Mouse (Mus musculus) right cerebral cortex, postnatal 10 days (tissue): ENCODE measurements around the gene Asna1.

Source experiments
- DNase-seq, 2 experiments: peaks; one replicate each; pipeline ENCODE4 v3.0.0; 2021; ENCODE audit warnings: low spot score in 2 of 2

Gene Asna1

GRCm38 (mm10) chr8:85025098-85025932 is at the start of gene Asna1:
Gene Asna1 (minus strand): TSS chr8:85025281.
- DNase-seq = peak; percentile 90 to 95

- DNase-seq = no peak
Measured at GRCm38 (mm10) chr8:85074617-85075016, 49.5 kb upstream of the Asna1 start.

GRCm38 (mm10) chr8:85074167-85074566 is 49.1 kb upstream of the Asna1 start:
- DNase-seq = peak in 1 of 2 experiments; percentile 39

GRCm38 (mm10) chr8:85073041-85073612 is 48.0 kb upstream of the Asna1 start:
- DNase-seq = peak in 1 of 2 experiments; percentile 38

GRCm38 (mm10) chr8:85072364-85072929 is 47.4 kb upstream of the Asna1 start:
- peak in 1 of 2 experiments; percentile 60 for DNase-seq

- DNase-seq = peak; percentile 96
Measured at GRCm38 (mm10) chr8:85071514-85072281, 46.6 kb upstream of the Asna1 start, which contains the start of gene Dhps. Gene Dhps (plus strand): TSS chr8:85071757.

- no peak for DNase-seq
Measured at GRCm38 (mm10) chr8:85071041-85071440, 46.0 kb upstream of the Asna1 start.

- DNase-seq = no peak
Measured at GRCm38 (mm10) chr8:85067982-85068381, 42.9 kb upstream of the Asna1 start, which contains the start of gene Gm5741. Gene Gm5741 (minus strand): TSS chr8:85067982.

- DNase-seq = no peak
Measured at GRCm38 (mm10) chr8:85067155-85067554, 42.1 kb upstream of the Asna1 start.

GRCm38 (mm10) chr8:85065213-85065612 is 40.1 kb upstream of the Asna1 start:
- DNase-seq = no peak

- no peak for DNase-seq
Measured at GRCm38 (mm10) chr8:85062603-85063002, 37.5 kb upstream of the Asna1 start.

GRCm38 (mm10) chr8:85059879-85060616 is 35.0 kb upstream of the Asna1 start, which contains the start of gene Fbxw9:
Gene Fbxw9 (plus strand): TSS chr8:85060055.
- peak; percentile 94 to 97 for DNase-seq

- no peak for DNase-seq
Measured at GRCm38 (mm10) chr8:85057367-85057766, 32.3 kb upstream of the Asna1 start.

- no peak for DNase-seq
Measured at GRCm38 (mm10) chr8:85043619-85044018, 18.5 kb upstream of the Asna1 start.

GRCm38 (mm10) chr8:85037681-85038531 is 12.8 kb upstream of the Asna1 start:
- DNase-seq = peak; percentile 61 to 67

- DNase-seq = no peak
Measured at GRCm38 (mm10) chr8:85037366-85037680, 12.2 kb upstream of the Asna1 start.

- DNase-seq = peak; percentile 96 to 98
Measured at GRCm38 (mm10) chr8:85036718-85037365, 11.8 kb upstream of the Asna1 start, which contains the start of gene Tnpo2. Gene Tnpo2 (plus strand): TSS chr8:85036915.

GRCm38 (mm10) chr8:85036381-85036717 is 11.3 kb upstream of the Asna1 start:
- DNase-seq = no peak

- DNase-seq = no peak
Measured at GRCm38 (mm10) chr8:85035728-85036310, 10.7 kb upstream of the Asna1 start.
